Mouse (Mus musculus): ENCODE results near the gene Btg1-ps1.
"Not testable (repeated sequence)": the region's sequence is repeated elsewhere in the genome, so short reads cannot be mapped to it uniquely, and the experiment has no call there.

Btg1-ps1 gene

GRCm38 (mm10) chrX:38018597-38018996 lies at the start of gene Btg1-ps1:
Gene Btg1-ps1, minus strand, starts transcription at chrX:38018815.
- not testable (repeated sequence) for DNase-seq (ENCODE audit: low read depth, low spot score)

DNA sequence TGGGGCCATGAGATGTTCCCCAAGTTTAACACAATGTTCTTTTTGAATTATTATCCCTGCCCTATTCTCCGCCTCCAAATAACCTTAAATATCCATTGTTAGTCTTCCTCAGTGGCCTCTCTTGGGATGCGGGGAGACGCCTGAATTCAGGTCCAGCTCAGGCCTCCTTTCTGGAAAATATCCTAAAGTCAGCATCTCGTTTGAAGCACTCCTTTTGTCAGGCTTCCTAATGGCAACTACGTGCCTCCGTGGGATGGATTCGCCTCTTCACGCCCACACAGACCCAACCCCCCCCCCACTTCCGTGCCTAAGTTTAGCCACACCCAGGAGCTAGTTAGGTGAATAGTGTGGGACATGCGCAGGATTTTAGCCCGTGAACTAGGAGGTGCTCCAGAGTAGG lies 47.6 kb upstream of the Btg1-ps1 start, which contains the start of gene Rhox10:
Rhox10 (plus strand) TSS at position 301 of the 400 bp plus-strand sequence.
- DNase-seq (ENCODE audit: low read depth, low spot score): no peak

- DNase-seq (ENCODE audit: low read depth, low spot score): no peak
These were observed 42.9 kb upstream of the Btg1-ps1 start for GRCm38 (mm10) chrX:38061544-38061943.

GRCm38 (mm10) chrX:38043014-38043413 lies 24.4 kb upstream of the Btg1-ps1 start, which contains the start of gene Btg1-ps2:
Gene Btg1-ps2, minus strand, starts transcription at chrX:38043114.
- DNase-seq (ENCODE audit: low read depth, low spot score): not testable (repeated sequence)

DNA sequence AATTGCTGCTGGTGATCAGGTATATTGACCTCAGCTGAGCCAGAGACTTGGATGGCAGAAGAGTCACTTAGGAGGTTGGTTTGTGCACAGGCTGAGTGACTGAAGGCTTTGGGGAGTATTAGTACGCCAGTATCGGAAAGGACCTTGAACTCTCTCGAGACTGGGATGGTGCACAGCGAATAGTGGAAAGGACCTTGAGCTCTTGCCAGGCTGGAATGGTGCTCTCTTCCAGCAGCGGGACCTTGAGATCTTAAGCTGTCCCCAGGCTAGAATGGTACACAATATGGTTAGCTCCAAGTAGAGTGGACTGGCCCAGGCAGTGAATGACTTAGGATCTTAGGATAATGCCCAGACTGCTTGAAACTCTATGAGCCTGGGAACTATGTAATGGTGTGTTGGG lies 21.1 kb upstream of the Btg1-ps1 start:
- DNase-seq (ENCODE audit: low read depth, low spot score): no peak

DNA sequence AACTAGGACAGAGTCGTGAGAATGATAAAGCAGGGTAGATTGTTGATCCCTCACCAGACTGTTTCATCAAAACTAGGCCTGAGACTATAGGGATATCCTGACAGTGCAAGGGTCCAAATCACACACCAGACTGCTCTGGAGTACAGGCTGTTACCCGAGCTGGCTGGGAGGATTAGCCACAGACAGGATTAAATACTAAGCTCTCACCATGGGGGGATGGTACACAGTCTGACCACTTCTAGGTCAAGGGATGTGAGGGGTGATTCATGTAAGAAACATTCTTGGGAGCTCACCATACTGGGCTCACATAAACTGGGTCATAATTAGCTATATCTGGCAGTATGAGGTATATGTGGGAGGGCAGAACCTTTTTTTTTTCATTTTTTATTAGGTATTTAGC lies 15.2 kb upstream of the Btg1-ps1 start:
- peak; percentile 42 for DNase-seq (ENCODE audit: low read depth, low spot score)

- no peak for DNase-seq (ENCODE audit: low read depth, low spot score)
These were observed 9.9 kb downstream of the Btg1-ps1 start for GRCm38 (mm10) chrX:38008756-38009155.
